Mouse (Mus musculus) T-cell, adult 2 months (primary cell): ENCODE measurements at regions not wholly inside any gene's neighbourhood (a gene's known extent, or its start where the extent isn't known, plus 50 kb on each side); places are given as distances from the start of the nearest gene placed in this dataset.

Experiments
- DNase-seq: peaks from one replicate; pipeline ENCODE4 v3.0.0; 2022; ENCODE audit warnings: low spot score

GRCm38 (mm10) chr9:23134006-23134405, 88.9 kb upstream of the Bmper start:
- no peak for DNase-seq

GRCm38 (mm10) chr9:23134421-23135118, 88.3 kb upstream of the Bmper start:
- DNase-seq = no peak

GRCm38 (mm10) chr9:23136511-23136910, 86.4 kb upstream of the Bmper start:
- no peak for DNase-seq

DNA sequence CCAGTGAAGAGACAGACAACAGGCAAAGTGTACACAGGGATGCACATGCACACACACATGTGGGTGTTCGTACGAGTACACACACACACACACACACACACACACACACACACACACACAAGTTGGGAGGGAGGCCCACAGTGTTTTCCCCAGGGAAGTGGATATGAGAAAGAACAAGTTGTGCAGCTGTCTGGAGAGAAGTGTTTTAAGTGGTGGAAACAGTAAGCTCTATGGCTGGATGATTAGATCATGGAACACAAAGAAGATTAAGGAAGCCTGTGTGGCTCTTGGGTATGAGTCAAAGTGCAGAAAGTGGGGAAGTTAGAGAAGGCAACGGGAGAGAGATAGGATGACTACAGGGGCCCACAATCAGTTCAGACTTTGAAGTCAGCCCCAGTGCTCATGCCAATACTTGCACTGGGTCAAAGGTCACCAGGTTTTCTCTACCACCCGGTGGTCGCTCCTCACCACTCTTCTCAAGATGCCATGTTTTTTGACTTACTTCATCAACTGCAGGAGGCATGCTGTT, 85.1 kb upstream of the Bmper start:
- DNase-seq = no peak

GRCm38 (mm10) chr9:23139580-23140162, 83.2 kb upstream of the Bmper start:
- no peak for DNase-seq

DNA sequence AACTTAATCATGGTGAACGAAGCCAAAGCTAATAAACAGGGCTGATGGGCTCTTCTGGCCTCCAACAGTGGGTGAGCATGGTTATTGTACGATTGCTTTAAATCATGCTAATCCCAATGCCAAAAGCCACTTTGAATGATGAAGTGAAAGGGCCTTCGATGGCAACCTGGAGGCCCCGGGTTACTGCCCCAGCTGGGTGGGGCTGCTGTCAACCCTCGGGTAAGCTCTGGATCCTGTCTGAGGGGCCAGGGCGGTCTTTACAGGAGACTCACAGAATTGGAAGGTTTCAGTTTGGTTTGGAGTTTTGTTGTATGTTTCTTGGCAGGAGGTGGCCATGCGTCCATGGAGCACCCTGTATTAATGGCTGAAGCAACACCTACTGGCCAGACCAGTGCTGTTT, 78.6 kb upstream of the Bmper start:
- DNase-seq = no peak

DNA sequence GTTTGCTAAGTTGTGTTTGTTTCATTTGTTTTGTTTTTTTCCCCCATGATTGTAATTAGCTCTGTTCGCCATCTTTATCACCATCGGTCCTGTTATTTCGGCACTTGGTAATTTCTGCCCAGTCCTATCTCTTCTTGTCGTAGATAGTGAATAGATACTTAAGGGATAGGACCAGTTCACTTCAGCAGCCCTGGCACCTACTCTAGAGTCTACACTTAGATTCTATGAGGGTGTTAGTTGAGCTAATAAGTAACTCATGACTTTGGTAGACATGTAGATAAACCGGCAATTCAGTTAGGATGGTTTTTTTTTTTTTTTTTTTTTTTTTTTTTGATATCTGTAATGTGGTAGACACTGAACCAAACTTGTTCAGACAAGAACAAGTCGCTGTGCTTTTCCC, 72.5 kb upstream of the Bmper start:
- no peak for DNase-seq

DNA sequence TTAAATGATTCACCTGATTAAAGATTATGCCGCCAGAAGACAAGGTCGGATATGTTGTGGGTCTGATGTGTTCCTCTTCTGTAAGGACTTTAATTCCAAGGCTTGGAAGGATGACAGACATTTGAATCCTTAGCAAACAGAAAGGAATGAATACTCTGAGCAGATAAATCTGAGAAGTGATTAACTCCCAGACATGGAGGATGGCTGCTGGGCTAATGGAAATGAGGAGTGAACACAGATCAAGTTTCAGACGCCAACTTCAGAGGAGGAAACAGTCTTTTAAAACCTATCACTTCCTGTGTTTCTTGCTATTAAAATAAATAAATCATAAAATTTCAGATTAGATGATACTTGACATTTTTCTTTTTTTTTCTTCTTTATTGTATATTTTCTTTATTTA, 72.0 kb upstream of the Bmper start:
- no peak for DNase-seq

- no peak for DNase-seq
Measured at GRCm38 (mm10) chr9:23151953-23152490, 70.9 kb upstream of the Bmper start.

GRCm38 (mm10) chr9:23156820-23157570, 65.9 kb upstream of the Bmper start:
- DNase-seq = no peak

GRCm38 (mm10) chr9:23158499-23158898, 64.4 kb upstream of the Bmper start:
- no peak for DNase-seq

DNA sequence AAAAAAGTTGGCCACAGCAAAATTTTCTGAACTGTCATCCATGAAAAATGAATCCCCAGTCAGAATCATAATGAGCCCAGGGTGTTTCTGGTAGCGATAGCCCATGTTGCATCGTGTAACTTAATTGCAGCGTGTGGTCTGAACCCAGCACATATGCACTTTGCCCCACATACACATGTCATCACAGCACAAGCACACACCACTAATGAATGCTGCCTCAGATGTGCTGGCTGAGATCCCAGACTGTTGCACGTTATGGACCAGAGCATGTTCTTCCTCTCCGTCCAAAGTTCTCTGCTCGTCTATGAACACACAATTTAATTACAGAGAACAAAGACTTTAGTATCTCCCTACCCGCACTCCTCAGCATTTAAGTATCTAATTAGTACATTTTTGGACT, 61.5 kb upstream of the Bmper start:
- no peak for DNase-seq

DNA sequence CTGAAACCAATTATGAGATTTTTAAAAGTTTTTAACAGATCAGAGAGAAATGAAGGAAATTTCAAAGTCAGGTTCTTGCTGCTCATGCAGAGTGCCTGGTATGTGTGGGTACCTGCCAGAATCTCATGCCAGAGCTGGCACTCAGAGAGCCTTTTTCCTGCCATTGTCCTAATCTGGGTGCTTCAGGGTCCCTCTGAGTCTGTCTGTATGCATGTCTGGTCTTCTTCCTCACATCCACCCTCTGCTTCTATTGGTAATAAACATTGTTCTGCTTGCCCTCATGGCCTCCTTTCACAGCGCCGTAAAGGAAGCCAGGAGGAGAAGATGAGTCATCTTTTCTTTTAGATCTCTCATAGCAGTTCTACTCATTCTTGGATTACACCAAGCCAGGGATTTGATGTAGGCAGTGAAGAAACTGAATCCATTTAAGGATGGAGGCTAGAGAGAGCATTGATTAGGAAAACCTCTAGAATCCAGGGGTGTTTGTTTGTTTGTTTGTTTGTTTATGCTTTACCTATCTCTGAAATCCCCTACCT, 55.8 kb upstream of the Bmper start:
- DNase-seq = no peak

DNA sequence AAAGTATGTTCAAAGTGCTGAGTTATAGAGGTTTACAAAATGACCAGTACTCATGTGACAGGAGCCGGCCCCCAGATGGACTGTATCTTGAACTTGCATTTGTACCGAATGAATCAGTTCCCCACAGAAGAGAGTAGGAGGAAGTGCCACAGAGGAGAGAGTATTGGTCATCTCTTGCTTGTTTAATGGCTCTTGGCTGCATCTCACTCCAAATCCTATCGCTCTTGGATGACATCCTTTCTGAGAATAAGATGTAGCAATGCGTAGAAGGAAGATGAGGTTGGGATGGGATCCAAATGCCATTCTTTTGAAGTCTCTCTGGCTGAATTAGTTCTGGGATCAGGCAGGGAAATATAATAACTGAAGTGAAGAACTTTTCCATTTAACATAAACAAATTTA, 55.2 kb upstream of the Bmper start:
- DNase-seq = no peak

DNA sequence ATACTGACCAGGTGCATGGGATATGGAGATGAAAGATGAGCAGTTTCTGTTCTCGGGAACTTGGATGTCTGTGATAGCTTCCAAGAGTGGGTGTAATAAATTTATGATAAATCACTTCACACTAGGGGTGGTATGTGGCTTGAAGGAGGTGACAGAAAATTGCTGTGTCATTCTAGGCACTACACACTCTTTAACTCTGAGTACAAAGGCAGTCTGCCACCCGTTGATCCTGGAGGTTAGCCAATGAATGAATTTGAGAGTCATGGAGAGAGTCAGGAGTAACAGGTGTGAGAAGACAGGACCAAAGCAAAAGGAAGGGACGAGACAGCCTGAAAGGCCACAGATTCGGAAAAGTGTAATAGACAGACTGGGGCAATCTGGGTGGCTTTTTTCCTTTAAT, 54.7 kb upstream of the Bmper start:
- no peak for DNase-seq

DNA sequence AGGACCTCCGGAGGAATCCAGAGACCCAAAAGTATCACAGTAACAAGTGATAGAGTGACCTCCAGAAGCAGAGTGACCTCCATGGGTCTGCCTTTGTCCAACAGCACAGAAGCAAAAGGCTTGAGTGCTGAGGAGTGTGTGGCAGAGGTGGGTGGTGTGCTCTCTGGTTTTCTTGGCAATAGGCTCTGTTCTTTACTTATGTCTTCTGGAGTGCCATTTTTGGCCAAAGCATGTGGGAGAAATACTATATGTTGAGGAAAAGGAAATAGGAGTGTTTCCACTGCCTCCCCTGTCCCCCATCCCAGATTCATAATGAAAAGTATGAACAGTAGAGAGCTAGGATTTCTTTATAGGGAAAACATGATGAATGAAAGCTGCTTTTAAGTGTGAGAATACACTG, 51.5 kb upstream of the Bmper start:
- DNase-seq = no peak
